Mouse (Mus musculus): ENCODE data around the gene Shtn1.

Gene Shtn1

GRCm38 (mm10) chr19:59052053-59052452 lies 23.8 kb downstream of the Shtn1 start:
- DNase-seq (ENCODE audit: low spot score): no peak

- no peak for DNase-seq (ENCODE audit: low spot score)
These were observed 24.3 kb downstream of the Shtn1 start for GRCm38 (mm10) chr19:59051622-59052021.

GRCm38 (mm10) chr19:59048852-59049251 lies 27.0 kb downstream of the Shtn1 start:
- DNase-seq (ENCODE audit: low spot score): no peak

- DNase-seq (ENCODE audit: low spot score): no peak
These were observed 28.4 kb downstream of the Shtn1 start for GRCm38 (mm10) chr19:59047511-59047910.

- no peak for DNase-seq (ENCODE audit: low spot score)
These were observed 34.8 kb downstream of the Shtn1 start for GRCm38 (mm10) chr19:59041086-59041485.

GRCm38 (mm10) chr19:59038793-59039192 lies 37.1 kb downstream of the Shtn1 start:
- DNase-seq (ENCODE audit: low spot score): no peak

- no peak for DNase-seq (ENCODE audit: low spot score)
These were observed 39.1 kb downstream of the Shtn1 start for GRCm38 (mm10) chr19:59036811-59037210.

GRCm38 (mm10) chr19:59033241-59033640 lies 42.7 kb downstream of the Shtn1 start:
- no peak for DNase-seq (ENCODE audit: low spot score)

GRCm38 (mm10) chr19:59030221-59030620 lies 45.7 kb downstream of the Shtn1 start:
- DNase-seq (ENCODE audit: low spot score): no peak

GRCm38 (mm10) chr19:59029011-59029410 lies 46.9 kb downstream of the Shtn1 start:
- no peak for DNase-seq (ENCODE audit: low spot score)

- no peak for DNase-seq (ENCODE audit: low spot score)
These were observed 47.8 kb downstream of the Shtn1 start for GRCm38 (mm10) chr19:59028130-59028529.

- no peak for DNase-seq (ENCODE audit: low spot score)
These were observed 52.0 kb downstream of the Shtn1 start for GRCm38 (mm10) chr19:59023876-59024275.

GRCm38 (mm10) chr19:59021644-59022043 lies 54.3 kb downstream of the Shtn1 start:
- no peak for DNase-seq (ENCODE audit: low spot score)

- DNase-seq (ENCODE audit: low spot score): no peak
These were observed 65.1 kb downstream of the Shtn1 start for GRCm38 (mm10) chr19:59010802-59011201.

- no peak for DNase-seq (ENCODE audit: low spot score)
These were observed 69.1 kb downstream of the Shtn1 start for GRCm38 (mm10) chr19:59006577-59007340.

GRCm38 (mm10) chr19:59002827-59003226 lies 73.1 kb downstream of the Shtn1 start:
- DNase-seq (ENCODE audit: low spot score): no peak

- DNase-seq (ENCODE audit: low spot score): no peak
These were observed 94.3 kb downstream of the Shtn1 start for GRCm38 (mm10) chr19:58981571-58981970.

GRCm38 (mm10) chr19:58980056-58980440 lies 95.9 kb downstream of the Shtn1 start:
- no peak for DNase-seq (ENCODE audit: low spot score)

GRCm38 (mm10) chr19:58979436-58980055 lies 96.4 kb downstream of the Shtn1 start:
- DNase-seq (ENCODE audit: low spot score): peak; percentile 56

- DNase-seq (ENCODE audit: low spot score): peak; percentile 9
These were observed 97.3 kb downstream of the Shtn1 start for GRCm38 (mm10) chr19:58978401-58979171.

- DNase-seq (ENCODE audit: low spot score): no peak
These were observed 100.6 kb downstream of the Shtn1 start for GRCm38 (mm10) chr19:58975216-58975863.

GRCm38 (mm10) chr19:58974126-58974525 lies 101.8 kb downstream of the Shtn1 start:
- no peak for DNase-seq (ENCODE audit: low spot score)
